Mouse (Mus musculus): ENCODE measurements at regions not wholly inside any gene's neighbourhood (a gene's known extent, or its start where the extent isn't known, plus 50 kb on each side); places are given as distances from the start of the nearest gene placed in this dataset.

GRCm38 (mm10) chr3:150752787-150753186 is 684.9 kb upstream of the Adgrl4 start:
- DNase-seq (ENCODE audit: low spot score): no peak

- no peak for DNase-seq (ENCODE audit: low spot score)
These were observed 677.8 kb upstream of the Adgrl4 start for GRCm38 (mm10) chr3:150759854-150760253.

- no peak for DNase-seq (ENCODE audit: low spot score)
These were observed 653.1 kb upstream of the Adgrl4 start for GRCm38 (mm10) chr3:150784576-150784975.

- no peak for DNase-seq (ENCODE audit: low spot score)
These were observed 619.9 kb upstream of the Adgrl4 start for GRCm38 (mm10) chr3:150817807-150818206.

- DNase-seq (ENCODE audit: low spot score): no peak
These were observed 618.3 kb upstream of the Adgrl4 start for GRCm38 (mm10) chr3:150819369-150819768.

GRCm38 (mm10) chr3:150820039-150820438 is 617.6 kb upstream of the Adgrl4 start:
- DNase-seq (ENCODE audit: low spot score): no peak

GRCm38 (mm10) chr3:150846029-150846428 is 591.7 kb upstream of the Adgrl4 start:
- DNase-seq (ENCODE audit: low spot score): no peak

- DNase-seq (ENCODE audit: low spot score): peak; percentile 29
These were observed 585.6 kb upstream of the Adgrl4 start for GRCm38 (mm10) chr3:150852107-150852506.

GRCm38 (mm10) chr3:150896668-150897067 is 541.0 kb upstream of the Adgrl4 start:
- no peak for DNase-seq (ENCODE audit: low spot score)

GRCm38 (mm10) chr3:150910091-150910490 is 527.6 kb upstream of the Adgrl4 start:
- DNase-seq (ENCODE audit: low spot score): no peak

- DNase-seq (ENCODE audit: low spot score): no peak
These were observed 482.8 kb upstream of the Adgrl4 start for GRCm38 (mm10) chr3:150954897-150955296.

GRCm38 (mm10) chr3:150999652-151000051 is 438.0 kb upstream of the Adgrl4 start:
- peak; percentile 35 for DNase-seq (ENCODE audit: low spot score)

- peak; percentile 58 for DNase-seq (ENCODE audit: low spot score)
These were observed 437.5 kb upstream of the Adgrl4 start for GRCm38 (mm10) chr3:151000217-151000616.

- peak; percentile 73 for DNase-seq (ENCODE audit: low spot score)
These were observed 435.7 kb upstream of the Adgrl4 start for GRCm38 (mm10) chr3:151001881-151002412.

- DNase-seq (ENCODE audit: low spot score): no peak
These were observed 434.2 kb upstream of the Adgrl4 start for GRCm38 (mm10) chr3:151003524-151003923.

- DNase-seq (ENCODE audit: low spot score): no peak
These were observed 433.7 kb upstream of the Adgrl4 start for GRCm38 (mm10) chr3:151003990-151004389.

- no peak for DNase-seq (ENCODE audit: low spot score)
These were observed 417.7 kb upstream of the Adgrl4 start for GRCm38 (mm10) chr3:151020014-151020413.

GRCm38 (mm10) chr3:151057491-151057890 is 380.2 kb upstream of the Adgrl4 start:
- DNase-seq (ENCODE audit: low spot score): no peak

GRCm38 (mm10) chr3:151072322-151072721 is 365.4 kb upstream of the Adgrl4 start:
- no peak for DNase-seq (ENCODE audit: low spot score)

GRCm38 (mm10) chr3:151116831-151117230 is 320.9 kb upstream of the Adgrl4 start:
- DNase-seq (ENCODE audit: low spot score): no peak

- peak; percentile 55 for DNase-seq (ENCODE audit: low spot score)
These were observed 320.1 kb upstream of the Adgrl4 start for GRCm38 (mm10) chr3:151117583-151118041.

GRCm38 (mm10) chr3:151124131-151124530 is 313.6 kb upstream of the Adgrl4 start:
- DNase-seq (ENCODE audit: low spot score): no peak

- no peak for DNase-seq (ENCODE audit: low spot score)
These were observed 290.8 kb upstream of the Adgrl4 start for GRCm38 (mm10) chr3:151146889-151147288.

- DNase-seq (ENCODE audit: low spot score): peak; percentile 10
These were observed 284.3 kb upstream of the Adgrl4 start for GRCm38 (mm10) chr3:151153340-151153739.

Data from retina, embryonic 14.5 days (tissue).